Mouse (Mus musculus) v-Abl transformed pro-B cells (cell line): ENCODE results near the gene Ttc27.

ENCODE experiments used
- in situ Hi-C, 2 experiments: fragments of 400-800 bp; cut with MboI; formaldehyde crosslinking; loops; one replicate each; pipeline ENCODE4 v1.15.1; 2025; ENCODE audit not compliant: unreplicated experiment in 2 of 2

Ttc27 gene

GRCm38 (mm10) chr17:74717618-74718151 is at the start of gene Ttc27:
Ttc27 (plus strand) TSS chr17:74717732.
- in situ Hi-C loops: loop anchor here in 1 of 2 experiments (25.0 kb wide), 1 partner anchor 820 kb away; no protein-coding TSS in a partner anchor

- in situ Hi-C loops: no loop called here
Observed at GRCm38 (mm10) chr17:74668010-74668409, 49.5 kb upstream of the Ttc27 start.

GRCm38 (mm10) chr17:74670031-74670430 is 47.5 kb upstream of the Ttc27 start:
- in situ Hi-C loops: no loop called here

DNA sequence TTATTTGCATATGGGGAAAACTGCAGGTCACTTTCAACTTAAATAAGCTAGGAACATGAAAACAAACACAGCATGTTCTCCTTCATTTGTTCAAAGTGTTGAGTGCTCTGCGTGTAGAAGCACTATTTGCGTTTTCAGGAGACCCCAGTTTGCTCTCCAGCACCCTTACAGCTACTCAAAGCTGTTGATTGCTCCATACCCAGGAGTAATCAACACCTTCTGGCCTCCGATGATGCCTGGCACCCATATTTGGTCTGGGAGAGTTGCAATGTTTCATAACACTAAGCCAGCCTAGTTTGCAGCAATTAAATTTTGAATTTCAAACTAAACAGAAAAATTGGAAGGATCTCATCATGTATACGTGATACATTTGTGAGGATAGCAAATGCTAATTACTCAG is 45.1 kb upstream of the Ttc27 start:
- in situ Hi-C loops: no loop called here

- in situ Hi-C loops: no loop called here
Observed at GRCm38 (mm10) chr17:74673251-74673650, 44.3 kb upstream of the Ttc27 start.

GRCm38 (mm10) chr17:74678061-74678460 is 39.5 kb upstream of the Ttc27 start:
- in situ Hi-C loops: no loop called here

GRCm38 (mm10) chr17:74684927-74685326 is 32.6 kb upstream of the Ttc27 start:
- in situ Hi-C loops: no loop called here

- in situ Hi-C loops: no loop called here
Observed at GRCm38 (mm10) chr17:74688555-74688954, 29.0 kb upstream of the Ttc27 start.

GRCm38 (mm10) chr17:74689406-74689805 is 28.1 kb upstream of the Ttc27 start:
- in situ Hi-C loops: no loop called here

DNA sequence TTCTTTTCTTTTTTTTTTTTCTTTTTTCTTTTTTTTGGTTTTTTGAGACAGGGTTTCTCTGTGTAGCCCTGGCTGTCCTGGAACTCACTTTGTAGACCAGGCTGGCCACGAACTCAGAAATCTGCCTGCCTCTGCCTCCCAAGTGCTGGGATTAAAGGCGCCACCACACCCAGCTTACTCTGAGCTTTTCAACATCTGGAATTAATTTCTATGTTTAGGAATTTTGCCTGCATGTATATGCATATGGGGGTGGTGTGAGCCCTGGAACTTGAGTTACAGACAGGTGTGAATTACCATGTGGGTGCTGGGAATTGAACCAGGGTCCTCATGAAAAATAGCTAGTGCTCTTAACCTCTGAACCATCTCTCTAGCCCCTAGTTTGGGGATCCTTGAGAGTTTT is 15.9 kb upstream of the Ttc27 start:
- in situ Hi-C loops: loop anchor here in 1 of 2 experiments (25.0 kb wide), 1 partner anchor 836 kb away; no protein-coding TSS in a partner anchor

DNA sequence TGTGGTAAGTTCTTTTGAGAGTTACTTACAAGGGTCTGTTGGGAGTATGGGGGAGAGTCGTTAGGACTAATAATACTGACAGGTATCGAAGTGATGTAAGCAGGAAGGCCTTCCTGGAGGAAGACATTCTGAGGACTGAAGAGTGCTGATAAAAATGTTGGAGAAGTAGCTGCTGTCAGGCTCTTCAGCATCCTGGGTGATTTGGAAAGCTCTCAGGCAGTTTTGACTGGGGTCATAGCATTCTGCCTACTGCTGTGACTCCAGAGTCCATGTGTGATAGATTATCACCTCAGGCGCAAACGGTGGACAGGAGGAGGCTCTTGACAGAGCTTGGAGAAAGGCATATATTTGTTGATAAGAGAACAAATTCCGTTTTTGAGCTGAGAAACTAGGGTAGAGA is 12.1 kb upstream of the Ttc27 start:
- in situ Hi-C loops: loop anchor here in 1 of 2 experiments (25.0 kb wide), 1 partner anchor 832 kb away; no protein-coding TSS in a partner anchor

DNA sequence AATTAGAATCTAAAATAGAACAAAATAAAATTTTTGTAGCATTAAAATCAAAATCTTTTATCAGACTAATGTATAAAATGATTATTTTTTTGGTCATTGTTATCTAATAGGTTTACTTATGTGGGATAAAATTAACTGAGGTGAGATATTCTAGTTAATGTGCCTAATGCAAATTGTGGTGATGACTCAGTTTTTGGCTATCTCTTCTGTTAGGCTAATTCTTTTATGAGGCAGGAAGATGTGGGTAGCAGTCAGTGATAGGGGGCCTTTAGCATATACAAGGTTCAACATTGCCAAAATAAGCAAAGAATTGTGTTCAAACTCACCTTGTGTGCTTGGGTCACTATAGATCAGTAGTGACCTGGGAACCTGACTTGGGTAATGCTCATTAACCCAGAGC is 10.9 kb upstream of the Ttc27 start:
- in situ Hi-C loops: loop anchor here in 1 of 2 experiments (25.0 kb wide), 1 partner anchor 831 kb away; no protein-coding TSS in a partner anchor

DNA sequence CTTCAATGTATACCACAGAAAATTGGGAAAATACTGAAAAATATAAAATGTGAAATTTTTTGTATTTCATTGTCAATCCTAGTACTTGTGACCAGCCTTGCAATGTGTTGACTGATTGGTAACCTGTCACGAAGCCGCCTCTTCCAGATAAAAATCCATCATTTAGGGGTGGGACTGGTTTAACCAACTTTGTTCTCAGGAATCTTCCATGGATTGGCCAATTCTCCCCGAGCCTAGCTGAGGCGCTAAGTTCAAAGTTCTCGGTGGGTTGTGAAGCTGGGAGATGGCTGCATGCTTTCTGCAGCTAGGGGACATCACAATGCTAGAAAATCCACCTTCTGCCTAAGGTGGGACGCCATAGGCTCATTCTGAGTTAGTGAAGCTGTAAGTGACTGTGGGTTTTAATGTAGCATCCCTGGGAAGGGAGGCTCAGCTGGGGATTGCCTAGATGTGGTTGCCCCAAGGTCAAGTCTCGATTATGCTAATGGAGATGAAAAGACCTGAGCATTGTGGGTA is 9.8 kb upstream of the Ttc27 start:
- in situ Hi-C loops: loop anchor here in 1 of 2 experiments (25.0 kb wide), 1 partner anchor 830 kb away; no protein-coding TSS in a partner anchor

DNA sequence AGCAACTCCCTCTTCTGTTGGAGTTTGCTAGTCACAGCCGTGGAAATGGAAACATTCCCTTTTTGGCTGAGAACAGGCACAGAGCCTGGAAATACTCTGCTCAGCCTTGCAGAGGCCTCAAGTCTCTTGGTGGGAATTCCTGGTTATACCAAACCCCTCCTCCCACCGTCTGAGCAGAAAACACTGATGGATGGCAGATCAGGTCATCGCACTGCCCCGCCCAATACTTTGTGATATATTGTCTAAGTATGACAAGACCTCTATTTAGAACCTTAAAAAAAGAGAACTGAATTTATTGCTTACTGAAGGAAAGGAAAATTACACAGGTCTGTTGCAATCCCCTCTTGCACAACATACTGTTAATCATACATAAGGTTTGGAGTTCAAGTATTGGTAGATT is 6.8 kb upstream of the Ttc27 start:
- in situ Hi-C loops: loop anchor here in 1 of 2 experiments (25.0 kb wide), 1 partner anchor 827 kb away; no protein-coding TSS in a partner anchor

GRCm38 (mm10) chr17:74711627-74712026 is 5.9 kb upstream of the Ttc27 start:
- in situ Hi-C loops: loop anchor here in 1 of 2 experiments (25.0 kb wide), 1 partner anchor 826 kb away; no protein-coding TSS in a partner anchor

GRCm38 (mm10) chr17:74715128-74715527 is 2.4 kb upstream of the Ttc27 start:
- in situ Hi-C loops: loop anchor here in 1 of 2 experiments (25.0 kb wide), 1 partner anchor 822 kb away; no protein-coding TSS in a partner anchor

GRCm38 (mm10) chr17:74715724-74716123 is 1.8 kb upstream of the Ttc27 start:
- in situ Hi-C loops: loop anchor here in 1 of 2 experiments (25.0 kb wide), 1 partner anchor 822 kb away; no protein-coding TSS in a partner anchor

DNA sequence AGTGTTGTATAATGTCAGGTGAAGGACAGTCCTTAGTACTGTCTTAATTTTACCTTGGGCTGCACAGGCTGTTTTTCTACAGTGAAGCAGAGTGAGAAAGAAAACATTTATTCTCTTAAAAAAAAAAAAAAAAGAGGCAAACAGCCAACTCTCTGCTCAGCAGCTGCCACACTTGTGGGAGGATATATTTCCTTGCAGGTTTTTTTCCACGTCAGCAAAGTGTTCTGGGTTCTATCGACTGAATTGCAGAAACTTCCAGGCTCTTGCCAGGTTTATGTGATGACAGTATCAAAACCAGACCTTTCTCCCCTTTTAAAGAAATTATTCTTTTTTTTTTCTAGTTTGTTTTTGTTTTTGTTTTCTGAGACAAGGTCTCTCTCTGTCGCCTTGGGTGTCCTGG is 889 bp upstream of the Ttc27 start:
- in situ Hi-C loops: loop anchor here in 1 of 2 experiments (25.0 kb wide), 1 partner anchor 821 kb away; no protein-coding TSS in a partner anchor

DNA sequence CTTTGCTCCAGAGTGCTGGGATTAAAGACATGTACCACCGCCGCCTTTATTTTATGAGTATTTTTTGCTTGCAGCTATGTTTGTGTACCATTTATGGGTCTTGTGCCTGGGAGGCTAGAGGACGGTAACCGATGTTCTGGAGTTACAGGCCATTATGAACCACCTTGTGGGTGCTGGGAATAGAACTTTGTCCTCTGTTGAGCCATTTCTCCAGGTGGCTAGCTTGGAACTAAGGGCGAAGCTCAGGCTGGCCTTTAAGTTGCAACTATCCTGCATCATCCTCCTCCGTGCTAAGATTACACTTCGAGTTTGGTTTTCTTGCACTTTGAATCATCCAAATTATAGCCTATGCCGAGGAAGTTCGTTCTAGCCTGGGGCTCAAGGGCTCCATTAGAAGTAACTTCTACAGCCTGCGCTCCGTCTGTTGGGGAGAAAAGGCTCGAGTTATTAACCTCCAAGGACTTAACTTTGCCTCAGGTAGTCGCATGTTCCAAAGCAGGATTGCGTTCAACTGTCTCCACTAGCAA is 378 bp upstream of the Ttc27 start:
- in situ Hi-C loops: loop anchor here in 1 of 2 experiments (25.0 kb wide), 1 partner anchor 820 kb away; no protein-coding TSS in a partner anchor

- in situ Hi-C loops: loop anchor here in 1 of 2 experiments (25.0 kb wide), 2 partner anchors 279 to 629 kb away; partner anchors contain the start of gene Ltbp1
Observed at GRCm38 (mm10) chr17:74732872-74733271, 15.3 kb downstream of the Ttc27 start.

DNA sequence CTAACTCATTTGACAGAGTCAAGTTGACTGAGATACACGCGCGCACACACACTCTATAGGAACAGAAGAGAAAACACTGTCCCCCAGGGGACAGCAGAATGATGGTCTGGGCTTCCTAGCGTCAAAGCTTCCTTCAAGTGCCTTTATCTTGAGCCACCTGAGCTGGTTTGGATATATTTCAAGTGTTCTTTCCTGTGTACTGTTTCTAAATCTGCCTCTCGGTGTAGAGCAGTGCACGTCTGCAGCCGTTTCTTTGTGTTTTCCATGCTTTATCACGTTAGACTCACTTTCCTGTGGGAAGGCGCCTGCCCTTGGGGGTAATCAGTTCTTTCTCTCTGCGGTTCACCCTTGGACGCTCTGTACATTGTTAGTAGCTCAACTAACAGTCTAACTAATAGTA is 17.9 kb downstream of the Ttc27 start:
- in situ Hi-C loops: loop anchor here in 1 of 2 experiments (25.0 kb wide), 2 partner anchors 277 to 627 kb away; partner anchors contain the start of gene Ltbp1
